Mouse (Mus musculus) ES-Bruce4 (cell line): ENCODE measurements at regions not wholly inside any gene's neighbourhood (a gene's known extent, or its start where the extent isn't known, plus 50 kb on each side); places are given as distances from the start of the nearest gene placed in this dataset.
"Not testable (repeated sequence)": the region's sequence is repeated elsewhere in the genome, so short reads cannot be mapped to it uniquely, and the experiment has no call there.

Source experiments
- H3K27ac ChIP-seq: 2 replicates; pipeline ENCODE4 v1.5.1; 2012; ENCODE audit warnings: low read length, inconsistent platforms; ENCODE audit not compliant: insufficient read depth
- H3K27me3 ChIP-seq: 2 replicates; pipeline ENCODE4 v1.6.1; 2012; ENCODE audit warnings: mild to moderate bottlenecking, low read length, inconsistent platforms; ENCODE audit not compliant: control insufficient read depth, poor library complexity, insufficient read depth, severe bottlenecking
- H3K36me3 ChIP-seq: 2 replicates; pipeline ENCODE4 v1.6.1; 2012; ENCODE audit warnings: inconsistent platforms, mild to moderate bottlenecking, low read length, moderate library complexity; ENCODE audit not compliant: control insufficient read depth, poor library complexity, insufficient read depth, severe bottlenecking
- H3K4me1 ChIP-seq: one replicate; pipeline ENCODE4 v1.8.1; 2011; ENCODE audit warnings: low read length; ENCODE audit not compliant: control insufficient read depth, insufficient read depth
- H3K4me3 ChIP-seq: 2 replicates; pipeline ENCODE4 v1.5.1; 2011; ENCODE audit warnings: low read depth, mild to moderate bottlenecking, low read length
- H3K9ac ChIP-seq: 2 replicates; pipeline ENCODE4 v1.6.1; 2012; ENCODE audit warnings: low read depth, mild to moderate bottlenecking, inconsistent platforms; ENCODE audit not compliant: poor library complexity, severe bottlenecking
- H3K9me3 ChIP-seq: replicated peaks from 2 replicates; pipeline ENCODE4 v1.6.1; 2012; ENCODE audit warnings: mild to moderate bottlenecking, low read length, inconsistent platforms; ENCODE audit not compliant: control insufficient read depth, poor library complexity, insufficient read depth, severe bottlenecking
- CTCF ChIP-seq: IDR thresholded peaks from one replicate; pipeline ENCODE4 v1.8.1; 2011; ENCODE audit warnings: low read depth, low read length
- EP300 ChIP-seq: IDR thresholded peaks from 2 replicates; pipeline ENCODE4 v1.6.1; 2011; ENCODE audit warnings: low read depth, low read length; ENCODE audit not compliant: insufficient read depth
- POLR2A ChIP-seq: IDR thresholded peaks from one replicate; pipeline ENCODE4 v1.8.1; 2011; ENCODE audit warnings: low read length; ENCODE audit not compliant: insufficient read depth

GRCm38 (mm10) chr12:15493640-15494039, 323.1 kb downstream of the Trib2 start:
- no peaks in the 10 kb centered on the region for H3K9me3 ChIP-seq
- no peak overlapping the region for H3K4me3 ChIP-seq
- no peak overlapping the region for H3K9ac ChIP-seq
- no peak overlapping the region for H3K27ac ChIP-seq
- TF ChIP-seq POLR2A (no peak), EP300 (no peak), CTCF (no peak)
- H3K27me3 ChIP-seq = no peaks in the 10 kb centered on the region
- H3K4me1 ChIP-seq = no peaks in the 10 kb centered on the region
- H3K36me3 ChIP-seq = no peaks in the 10 kb centered on the region

GRCm38 (mm10) chr12:15472741-15473140, 344.0 kb downstream of the Trib2 start:
- H3K27me3 ChIP-seq = no peaks in the 10 kb centered on the region
- no peaks in the 10 kb centered on the region for H3K36me3 ChIP-seq
- H3K27ac ChIP-seq = no peak overlapping the region
- TF ChIP-seq CTCF (no peak), EP300 (no peak), POLR2A (no peak)
- H3K4me3 ChIP-seq = no peak overlapping the region
- H3K9me3 ChIP-seq = no peaks in the 10 kb centered on the region
- H3K4me1 ChIP-seq = no peaks in the 10 kb centered on the region
- H3K9ac ChIP-seq = no peak overlapping the region

DNA sequence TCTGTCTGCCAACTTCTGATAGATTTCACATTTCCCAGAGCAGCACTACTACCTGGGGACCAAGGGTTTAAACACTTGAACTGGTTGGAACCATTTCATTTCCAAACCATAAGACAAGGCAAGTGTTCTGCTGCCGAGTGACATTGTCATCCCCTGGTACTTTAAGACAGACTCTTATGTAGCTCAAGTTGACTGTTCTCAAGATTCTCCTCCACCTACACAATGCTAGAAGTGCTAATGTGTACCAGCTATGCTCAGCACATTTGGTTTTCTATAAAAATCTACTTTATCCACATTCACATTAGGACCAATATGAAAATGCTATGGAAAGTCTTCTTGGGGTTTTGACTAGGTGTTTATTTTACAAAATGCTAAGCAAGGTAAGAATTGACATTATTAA, 357.3 kb downstream of the Trib2 start:
- H3K4me3 ChIP-seq = no peak overlapping the region
- no peak for TF ChIP-seq CTCF
- no peak for TF ChIP-seq POLR2A
- no peak for TF ChIP-seq EP300
- H3K9ac ChIP-seq = no peak overlapping the region
- no peaks in the 10 kb centered on the region for H3K4me1 ChIP-seq
- H3K9me3 ChIP-seq = no peaks in the 10 kb centered on the region
- H3K27me3 ChIP-seq = no peaks in the 10 kb centered on the region
- no peak overlapping the region for H3K27ac ChIP-seq
- H3K36me3 ChIP-seq = no peaks in the 10 kb centered on the region

GRCm38 (mm10) chr12:15456369-15456768, 360.4 kb downstream of the Trib2 start:
- not testable (repeated sequence) for H3K9me3 ChIP-seq, H3K9ac ChIP-seq, H3K27ac ChIP-seq, H3K4me3 ChIP-seq, H3K36me3 ChIP-seq, H3K4me1 ChIP-seq, H3K27me3 ChIP-seq

- Histone ChIP-seq H3K36me3 (no peaks in the 10 kb centered on the region), H3K9ac (no peak overlapping the region), H3K4me3 (no peak overlapping the region), H3K27ac (no peak overlapping the region), H3K4me1 (no peaks in the 10 kb centered on the region), H3K27me3 (no peaks in the 10 kb centered on the region), H3K9me3 (no peaks in the 10 kb centered on the region)
- TF ChIP-seq CTCF = no peak
- no peak for TF ChIP-seq EP300
- no peak for TF ChIP-seq POLR2A
Measured at GRCm38 (mm10) chr12:15455744-15456143, 361.0 kb downstream of the Trib2 start.

DNA sequence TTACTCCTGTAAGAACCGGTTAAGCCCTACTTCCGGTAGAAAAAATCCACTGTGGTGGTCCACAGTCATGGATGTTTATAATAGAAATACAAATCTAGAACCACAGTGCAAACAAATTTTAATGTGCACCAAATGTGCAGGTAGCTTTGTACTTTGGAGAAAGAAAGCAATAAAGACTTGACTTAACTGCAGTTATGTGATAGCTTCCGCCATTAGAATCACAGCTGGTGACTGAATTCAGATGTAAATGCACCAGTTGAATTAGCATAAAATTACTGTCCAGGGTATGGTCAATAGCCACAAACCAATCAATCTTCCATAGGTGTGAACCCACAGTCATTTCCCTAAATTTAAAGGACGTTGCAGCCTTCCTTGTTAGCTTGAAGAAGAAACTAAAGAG, 367.2 kb downstream of the Trib2 start:
- Histone ChIP-seq H3K4me1 (no peaks in the 10 kb centered on the region), H3K9me3 (no peaks in the 10 kb centered on the region), H3K9ac (no peak overlapping the region), H3K36me3 (no peaks in the 10 kb centered on the region), H3K4me3 (no peak overlapping the region), H3K27ac (no peak overlapping the region), H3K27me3 (no peaks in the 10 kb centered on the region)
- no peak for TF ChIP-seq CTCF
- TF ChIP-seq EP300 = no peak

GRCm38 (mm10) chr12:15416180-15416766, 400.4 kb downstream of the Trib2 start:
- Histone ChIP-seq H3K9ac (no peak overlapping the region), H3K4me1 (no peaks in the 10 kb centered on the region), H3K4me3 (no peak overlapping the region), H3K27me3 (no peaks in the 10 kb centered on the region; the same call in 1 of the 2 replicates), H3K36me3 (no peaks in the 10 kb centered on the region), H3K27ac (no peak overlapping the region), H3K9me3 (no peaks in the 10 kb centered on the region)
- TF ChIP-seq POLR2A (no peak), CTCF (no peak), EP300 (no peak)
